Mouse (Mus musculus) left cerebral cortex, adult 8-10 months (tissue): ENCODE measurements around the gene Acadsb. TPM values are rescaled to one million over a fixed set of nuclear protein-coding genes. Genes with fewer than 3 reads are reported as not detected.
A peak's percentile ranks its signal among the peaks of the same experiment; 100 is the strongest.
"Not testable (repeated sequence)": the region's sequence is repeated elsewhere in the genome, so short reads cannot be mapped to it uniquely, and the experiment has no call there.

Experiments
- DNase-seq, 2 experiments: peaks; one replicate each; pipeline ENCODE4 v3.0.0; 2022; ENCODE audit warnings: low spot score in 2 of 2
- total RNA-seq, 4 experiments: library from RNA; stranded (reverse); gene quantifications; 2 replicates each; pipeline ENCODE4 v1.2.4; 2022

Acadsb gene
- total RNA-seq = 100 to 1,000 TPM in 1 of 4 experiments, 10 to 100 TPM in 3; 76.8 to 109 (median 82.3) TPM

DNA sequence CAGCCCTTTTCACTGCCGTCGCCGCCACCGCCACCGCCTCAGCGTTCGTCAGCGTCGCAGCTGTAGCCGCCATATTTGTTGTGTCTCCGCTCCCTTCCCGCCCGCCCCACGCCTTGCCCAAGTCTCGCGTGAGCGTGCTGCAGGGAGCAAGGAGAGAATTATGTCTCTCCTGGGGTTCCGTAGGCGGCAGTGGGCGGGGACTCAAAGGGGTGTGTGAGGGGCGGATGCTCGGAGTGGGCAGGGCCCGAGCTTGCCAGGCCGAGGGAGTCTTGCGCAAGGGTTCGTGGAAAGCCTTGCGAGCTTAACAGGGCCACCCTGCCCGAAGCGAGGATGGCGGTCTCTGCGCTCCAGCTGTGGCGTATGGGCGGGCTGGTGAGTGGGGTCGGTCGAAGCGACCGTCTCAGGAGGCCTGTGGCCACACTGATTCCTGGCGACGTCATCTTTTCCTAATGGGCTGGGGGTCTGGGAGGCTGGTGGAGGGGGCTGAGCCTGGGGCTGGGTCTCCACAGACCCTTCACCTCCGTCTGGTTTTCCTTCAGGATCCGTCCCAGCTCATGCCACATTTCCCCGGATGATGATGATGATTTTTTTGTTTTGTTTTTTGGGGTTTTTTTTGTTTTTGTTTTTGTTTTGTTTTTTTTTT lies at the start of gene Acadsb, which contains the start of gene Ikzf5:
Acadsb (plus strand) TSS at position 186 of the 643 bp plus-strand sequence.
Ikzf5 (minus strand) TSS at position 106 of the 643 bp plus-strand sequence.
- peak; percentile 97 to 99 for DNase-seq

DNA sequence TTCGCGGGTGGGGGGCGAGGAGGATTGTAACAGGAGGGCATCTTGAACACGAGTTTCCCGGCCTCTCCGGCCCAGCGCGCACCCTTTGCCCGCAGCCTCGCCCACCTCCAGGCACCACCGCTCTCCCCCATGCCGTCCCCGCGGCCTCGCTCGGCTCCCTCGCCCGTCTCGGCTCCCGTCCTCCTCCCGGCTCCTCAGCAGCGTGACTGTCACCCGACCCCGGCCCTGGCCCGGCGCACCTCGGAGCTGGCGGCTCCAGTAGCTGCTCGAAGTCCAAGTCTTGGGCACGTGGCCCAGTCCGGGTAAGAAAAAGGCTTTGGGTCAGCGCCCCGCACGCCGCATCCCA lies 48.2 kb upstream of the Acadsb start:
- no peak for DNase-seq

DNA sequence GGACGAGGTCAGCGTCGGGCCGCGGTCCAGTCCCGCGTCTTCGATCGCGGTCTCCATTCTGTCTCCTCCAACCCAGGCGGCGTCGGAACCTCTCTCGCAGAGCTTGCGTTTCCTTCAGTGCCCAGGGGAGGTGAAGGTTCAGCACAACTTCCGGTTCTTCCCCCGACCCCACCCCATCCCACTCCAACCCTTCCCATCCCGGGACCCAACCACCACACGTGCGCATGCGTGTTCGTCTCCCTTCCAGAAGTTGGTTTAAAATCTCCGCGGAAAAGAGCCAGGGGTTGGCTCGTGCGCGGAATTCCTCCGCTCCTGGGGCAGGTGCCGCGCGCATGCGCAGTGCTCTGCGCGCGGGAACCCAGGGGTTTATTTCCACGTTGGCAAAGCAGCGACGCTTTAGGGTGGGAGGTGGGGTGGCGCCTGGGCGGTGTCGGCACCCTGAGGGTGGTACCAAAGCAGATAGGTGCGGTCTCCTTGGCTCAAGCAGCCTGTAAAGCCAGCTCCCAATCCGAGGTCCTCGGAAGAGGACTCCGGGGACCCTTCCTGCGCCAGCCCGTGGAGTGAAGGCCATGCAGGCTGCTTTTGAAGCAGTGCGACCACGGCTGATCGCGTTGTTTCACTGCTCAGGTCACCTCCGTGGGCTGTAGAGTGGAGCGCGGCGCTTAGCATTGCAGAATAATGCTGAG lies 47.6 kb upstream of the Acadsb start, which contains the start of gene 2310057M21Rik:
2310057M21Rik (minus strand) TSS at position 145 of the 686 bp plus-strand sequence.
- peak; percentile 83 to 94 for DNase-seq

DNA sequence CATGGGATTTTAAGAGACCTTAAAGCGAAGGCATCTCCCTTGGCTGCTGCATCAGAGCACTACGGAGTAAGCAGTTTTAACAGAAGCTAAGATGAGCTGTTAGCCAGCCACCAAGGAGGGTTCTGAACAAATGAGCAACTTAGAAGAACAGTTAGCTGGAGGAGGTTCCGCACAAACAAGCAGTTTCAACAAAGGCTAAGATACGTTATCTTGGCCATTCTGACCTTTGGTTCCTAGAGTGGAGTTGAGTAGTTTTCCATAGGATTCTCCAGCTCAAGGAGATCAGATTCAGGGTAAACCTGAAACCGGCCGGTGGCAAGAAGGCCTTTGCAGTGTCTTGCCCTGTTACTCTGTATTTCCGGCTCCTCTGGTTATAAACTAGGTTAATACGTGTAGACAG lies 46.3 kb upstream of the Acadsb start:
- DNase-seq = no peak

DNA sequence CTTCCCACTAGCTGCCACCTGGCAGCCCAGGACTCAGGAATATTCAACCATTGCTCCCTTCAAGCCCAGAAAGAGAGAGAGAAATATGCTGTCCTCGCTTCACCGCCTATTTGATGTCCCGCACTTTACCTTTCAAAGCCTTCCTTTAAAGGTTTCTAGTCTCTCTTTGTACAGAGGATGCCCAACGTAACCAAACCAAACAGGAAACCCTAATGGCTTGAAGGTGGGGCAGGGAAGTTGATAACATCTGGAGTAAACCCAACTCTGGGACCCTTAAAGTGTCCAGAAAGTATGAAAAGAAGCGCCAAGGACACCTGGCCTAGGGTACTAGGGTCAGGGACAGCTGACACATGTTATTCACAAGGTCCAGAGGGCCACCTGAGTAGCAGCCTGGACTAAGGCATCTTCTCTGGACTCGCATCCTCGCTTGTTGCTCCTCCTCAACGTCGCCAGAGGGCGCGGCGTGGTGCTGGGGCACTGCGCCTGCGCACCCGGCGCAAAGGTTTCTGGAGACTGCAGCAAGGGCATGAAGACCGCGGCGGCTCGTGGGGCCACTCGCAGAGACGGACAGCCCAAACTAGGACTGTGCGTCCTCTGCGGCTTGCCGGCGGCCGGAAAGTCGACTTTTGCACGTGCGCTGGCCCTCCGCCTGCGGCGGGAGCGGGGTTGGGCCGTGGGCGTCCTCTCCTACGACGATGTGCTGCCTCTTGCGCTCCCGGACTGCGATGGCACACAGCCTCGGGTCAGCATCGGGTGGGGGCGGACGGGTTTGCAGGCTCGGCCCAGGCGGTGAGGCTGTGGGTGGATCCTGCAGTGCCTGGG lies 39.5 kb upstream of the Acadsb start, which contains the start of gene Pstk:
Pstk (plus strand) TSS at position 494 of the 822 bp plus-strand sequence.
- DNase-seq = peak; percentile 80 to 83

DNA sequence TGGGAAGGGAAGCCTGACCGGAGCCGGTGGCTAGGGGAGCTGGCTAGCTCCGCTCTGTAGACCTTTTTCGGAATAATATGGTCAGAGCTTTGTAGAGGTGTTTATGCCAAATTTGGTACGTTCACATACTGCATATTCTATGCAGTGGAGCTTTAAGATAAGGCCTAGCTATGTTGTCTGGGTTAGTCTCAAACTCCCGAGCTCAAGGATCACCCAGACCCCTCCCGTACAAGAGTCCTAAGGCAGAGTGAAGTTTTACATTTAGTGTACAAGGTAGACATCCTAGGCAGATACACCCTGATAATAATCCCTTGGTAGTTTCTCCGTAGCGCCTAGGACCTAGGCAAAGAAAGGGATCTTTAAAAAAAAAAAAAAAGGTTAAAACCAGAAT lies 38.9 kb upstream of the Acadsb start:
- no peak for DNase-seq

DNA sequence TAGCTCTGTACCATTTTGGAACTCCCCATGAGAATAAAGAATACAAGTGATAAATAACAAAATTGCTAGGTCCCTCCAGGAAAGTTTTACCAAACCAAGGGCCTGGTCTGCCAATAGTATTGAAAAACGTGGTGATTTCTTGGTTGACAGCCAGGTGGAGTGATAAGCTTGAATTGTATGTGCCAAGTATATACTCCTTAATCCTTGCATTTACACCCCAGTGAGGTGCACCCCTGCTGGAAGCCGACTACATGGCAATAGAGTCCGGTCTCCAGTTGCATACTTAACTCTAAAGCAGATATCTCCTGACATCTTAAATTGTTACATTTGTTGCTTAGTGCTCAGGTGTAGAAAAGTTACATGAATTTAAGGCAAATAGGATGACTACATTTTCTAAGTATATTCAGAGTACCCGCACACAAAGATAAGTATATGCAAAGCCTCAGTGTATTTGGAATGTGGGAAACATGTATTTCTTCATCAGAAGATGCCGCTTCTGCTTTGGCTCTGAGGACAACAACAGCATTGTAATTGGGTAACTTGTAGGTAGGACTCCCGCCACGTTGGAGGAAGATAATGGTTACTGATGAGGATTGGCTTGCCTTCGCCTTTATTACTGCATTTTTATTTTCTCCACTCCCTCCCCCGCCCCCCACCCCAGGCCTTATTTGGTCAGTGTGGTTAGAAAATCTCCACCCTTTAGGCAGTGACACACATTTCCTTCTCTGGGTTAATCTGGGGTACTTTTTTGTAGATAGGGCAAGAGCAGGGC lies 38.3 kb upstream of the Acadsb start:
- DNase-seq = no peak

DNA sequence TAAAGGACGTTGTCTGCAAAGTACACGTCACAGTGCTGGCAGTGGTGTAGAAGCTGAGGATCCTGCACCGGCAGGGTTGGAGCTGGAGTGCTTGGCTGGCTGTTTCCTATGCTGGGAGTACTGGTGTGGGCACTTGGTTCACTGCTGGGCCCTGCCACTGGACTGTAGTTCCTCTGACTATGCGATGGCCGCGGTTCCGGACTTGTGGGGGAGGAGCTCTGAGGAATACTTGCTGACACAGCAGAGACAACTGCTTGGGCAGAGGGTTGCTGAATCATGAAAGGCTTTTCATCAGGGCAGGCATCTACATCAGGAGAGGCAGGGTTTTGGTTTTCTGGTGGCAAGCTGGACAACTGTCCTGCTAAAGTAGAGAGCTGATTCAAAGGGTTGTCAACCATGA lies 18.6 kb upstream of the Acadsb start:
- DNase-seq = not testable (repeated sequence)

DNA sequence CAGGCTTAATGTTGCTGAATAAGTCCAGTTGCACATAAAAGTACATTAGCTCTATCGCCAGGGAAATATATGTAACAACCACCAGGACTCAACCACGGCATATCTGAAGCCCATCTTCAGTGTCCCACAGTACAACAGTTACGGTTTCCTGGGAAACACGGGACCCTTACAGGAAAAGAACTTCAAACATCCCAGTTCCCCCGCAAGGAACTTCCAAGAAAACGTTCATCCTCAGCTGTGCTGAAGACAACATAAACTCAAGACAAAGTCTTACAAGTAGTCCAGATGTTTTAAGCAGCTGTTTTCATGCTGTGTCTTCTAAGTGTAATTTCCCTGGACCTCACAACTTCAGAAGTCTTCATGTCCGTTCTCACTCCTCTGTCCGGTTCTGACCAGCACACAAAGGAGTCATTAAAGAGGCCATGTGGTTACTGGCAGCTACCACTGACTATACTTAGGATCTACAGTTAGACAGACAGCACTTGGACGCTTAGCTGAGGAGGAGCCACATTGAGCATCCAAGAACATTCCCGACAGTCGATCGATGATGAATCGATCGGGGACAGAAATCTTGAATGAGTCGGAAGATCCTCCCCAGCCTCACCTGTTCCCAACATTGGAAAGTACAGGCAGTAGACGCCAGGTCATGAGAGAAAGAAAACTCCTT lies 947 bp upstream of the Acadsb start:
- DNase-seq = no peak

DNA sequence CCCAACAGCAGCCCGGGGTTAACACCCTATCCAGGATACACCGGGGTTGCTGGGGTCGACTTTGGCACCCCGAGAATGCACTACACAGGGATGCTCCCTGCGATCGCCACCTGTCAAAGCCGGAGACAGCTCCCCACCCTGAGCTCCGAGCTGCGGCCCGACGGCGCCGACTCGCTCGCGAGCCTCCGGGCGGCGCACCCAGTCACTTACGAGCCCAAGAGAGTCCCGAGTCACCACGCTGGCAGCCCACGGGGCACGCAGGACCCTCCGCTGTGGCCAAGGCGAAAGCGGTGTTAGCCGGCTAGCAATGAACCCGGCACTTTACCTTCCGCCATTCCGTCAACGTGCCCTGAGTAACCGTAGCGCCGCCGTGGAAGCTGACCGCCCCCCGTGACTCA lies 414 bp upstream of the Acadsb start:
- no peak for DNase-seq

DNA sequence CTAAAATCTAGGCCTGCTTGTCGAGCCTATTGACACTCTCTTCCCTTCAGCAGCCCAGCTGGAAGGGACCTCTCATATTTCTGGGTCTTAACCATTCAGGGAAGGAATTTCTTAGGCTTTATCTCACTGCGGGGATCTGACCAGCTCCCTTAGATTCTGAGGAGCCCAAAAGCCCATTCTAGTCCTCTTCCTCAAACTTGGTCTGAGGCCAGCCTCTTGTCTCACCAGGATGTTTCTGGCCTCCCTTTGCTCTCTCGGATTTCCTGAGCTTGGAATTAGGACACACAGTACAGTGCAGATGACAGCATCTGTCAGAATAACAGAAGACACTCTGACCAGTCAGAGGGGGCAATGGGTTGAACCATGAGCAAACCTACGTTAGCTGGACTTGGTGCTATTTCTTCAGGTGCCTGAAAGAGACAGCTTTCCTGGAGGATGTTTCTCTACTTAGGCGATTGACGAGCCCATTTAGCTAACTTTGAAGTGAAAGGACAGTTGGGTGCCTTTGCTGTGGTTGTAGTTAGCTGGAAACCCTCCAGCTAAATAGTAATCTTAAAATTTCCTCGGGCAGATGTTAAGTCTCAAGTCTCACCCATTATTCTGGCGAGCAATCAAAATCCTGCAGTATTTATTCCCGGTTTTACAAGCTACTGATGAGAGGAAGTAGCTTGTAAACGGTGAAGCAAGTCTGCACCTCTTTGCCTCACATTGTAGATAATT lies 980 bp downstream of the Acadsb start:
- no peak for DNase-seq

DNA sequence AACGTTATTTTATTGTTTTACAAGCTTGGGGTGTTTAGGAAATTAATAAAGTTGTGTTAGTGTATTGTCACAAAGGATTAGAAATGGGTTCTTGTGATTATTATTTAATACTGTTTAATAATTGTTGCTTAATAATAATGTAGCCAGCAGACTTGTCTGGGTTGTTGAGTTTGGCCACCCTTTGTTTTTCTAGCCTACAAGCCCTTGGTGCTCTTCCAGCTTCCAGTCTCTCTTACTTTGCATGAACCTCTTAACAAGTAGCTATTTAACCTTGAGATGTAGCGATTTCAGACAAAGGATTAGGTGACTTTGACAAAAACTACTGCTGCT lies 1.5 kb downstream of the Acadsb start:
- no peak for DNase-seq

DNA sequence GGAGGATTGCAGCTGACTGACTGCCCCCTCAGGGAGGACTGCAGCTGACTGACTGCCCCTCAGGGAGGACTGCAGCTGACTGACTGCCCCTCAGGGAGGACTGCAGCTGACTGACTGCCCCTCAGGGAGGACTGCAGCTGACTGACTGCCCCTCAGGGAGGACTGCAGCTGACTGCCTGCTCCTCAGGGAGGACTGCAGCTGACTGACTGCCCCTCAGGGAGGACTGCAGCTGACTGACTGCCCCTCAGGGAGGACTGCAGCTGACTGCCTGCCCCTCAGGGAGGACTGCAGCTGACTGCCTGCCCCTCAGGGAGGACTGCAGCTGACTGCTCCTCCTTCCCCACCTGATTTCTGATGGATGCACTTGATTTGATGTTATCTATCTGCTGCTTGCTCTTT lies 6.3 kb downstream of the Acadsb start:
- DNase-seq = not testable (repeated sequence)

DNA sequence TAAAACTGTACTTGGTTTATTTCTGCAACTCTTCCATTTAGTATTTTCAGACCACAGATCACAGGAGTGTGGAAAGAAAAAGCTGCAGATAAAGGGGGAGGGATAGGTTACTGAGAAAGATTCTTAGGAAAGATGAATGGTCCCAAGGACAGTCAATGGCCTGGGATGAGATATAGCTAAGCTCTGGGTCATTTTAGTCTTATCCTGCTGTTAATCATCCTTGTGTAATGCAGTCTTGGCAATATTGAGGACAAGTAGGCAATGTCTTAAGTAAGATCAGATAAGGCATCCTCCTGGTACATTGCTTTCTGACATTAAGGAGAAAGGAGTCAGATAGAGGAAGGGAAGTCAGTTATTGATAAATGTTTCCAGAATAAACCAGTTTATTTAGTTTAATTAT lies 7.2 kb downstream of the Acadsb start:
- DNase-seq = no peak

DNA sequence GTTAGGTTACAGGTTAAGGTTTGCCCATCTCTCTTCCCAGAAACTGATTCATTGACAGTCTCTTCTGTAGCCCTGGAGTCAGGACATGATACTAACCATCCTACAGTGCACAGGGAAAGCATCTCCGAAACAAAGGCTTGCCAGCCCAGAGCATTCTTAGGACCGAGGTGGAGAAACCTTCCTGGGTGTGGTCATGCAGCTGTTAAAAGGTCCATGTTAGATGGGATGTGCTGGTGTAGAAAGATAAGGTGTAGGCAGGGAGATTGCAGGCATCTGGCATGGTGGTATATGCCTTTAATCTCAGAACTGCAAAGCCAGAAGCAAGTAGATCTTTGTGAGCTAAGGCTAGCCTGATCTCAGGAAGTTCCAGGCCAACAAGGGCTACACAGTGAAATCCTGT lies 14.5 kb downstream of the Acadsb start:
- DNase-seq = no peak

DNA sequence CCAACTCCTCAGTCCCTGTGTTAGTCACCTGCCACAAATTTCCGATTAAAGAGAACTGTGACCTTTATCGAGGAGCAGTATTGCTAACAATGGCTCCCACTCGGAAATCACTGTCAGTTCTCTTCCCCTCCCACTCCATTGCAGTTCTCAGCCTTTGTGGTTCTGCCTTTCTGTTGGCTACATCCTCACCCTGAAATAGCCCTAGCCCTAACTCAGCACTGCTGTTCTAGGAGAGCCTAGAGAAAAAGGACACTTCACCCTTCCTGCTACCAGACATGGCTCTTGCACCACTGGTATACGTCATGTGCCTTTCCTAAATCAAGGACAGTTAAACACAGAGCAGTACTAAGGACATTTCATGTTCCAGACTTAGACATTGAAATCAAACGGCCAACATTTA lies 16.9 kb downstream of the Acadsb start:
- DNase-seq = no peak

DNA sequence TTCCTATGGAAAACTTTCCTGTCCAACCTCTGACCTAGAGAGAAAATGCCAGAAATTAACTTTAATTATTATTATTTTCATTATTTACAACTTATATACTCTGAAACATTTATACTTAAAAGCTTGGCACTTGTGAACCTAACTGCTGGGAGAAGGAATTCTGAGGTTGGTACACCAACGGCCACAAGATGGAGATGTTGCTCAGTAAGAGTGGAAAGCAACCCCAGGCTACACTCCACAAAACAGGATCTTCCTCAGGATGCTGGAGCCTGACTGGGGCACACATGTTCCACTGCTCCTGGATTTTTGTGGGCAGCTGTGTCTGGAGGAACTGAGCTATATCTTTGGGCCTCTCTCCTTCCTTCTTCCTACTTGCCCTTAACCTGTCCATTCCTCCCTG lies 21.8 kb downstream of the Acadsb start:
- DNase-seq = no peak

DNA sequence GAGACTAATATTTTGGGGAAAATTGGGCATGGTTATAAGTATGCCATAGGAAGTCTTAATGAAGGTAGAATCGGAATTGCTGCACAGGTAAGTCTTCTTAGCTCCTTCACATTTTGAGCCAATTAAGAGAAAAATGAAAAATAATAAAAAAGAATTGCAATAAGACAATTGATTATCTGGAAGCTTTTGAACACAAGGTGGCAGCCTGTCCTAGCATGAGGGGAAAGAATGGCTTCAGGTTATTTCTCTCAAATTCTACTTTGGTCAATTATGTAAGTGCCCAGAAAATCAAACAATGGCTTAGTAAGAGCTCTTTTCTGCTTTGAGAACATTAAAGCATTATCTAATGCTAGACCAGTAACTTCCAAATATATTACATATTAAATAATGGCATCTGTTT lies 23.9 kb downstream of the Acadsb start:
- no peak for DNase-seq

DNA sequence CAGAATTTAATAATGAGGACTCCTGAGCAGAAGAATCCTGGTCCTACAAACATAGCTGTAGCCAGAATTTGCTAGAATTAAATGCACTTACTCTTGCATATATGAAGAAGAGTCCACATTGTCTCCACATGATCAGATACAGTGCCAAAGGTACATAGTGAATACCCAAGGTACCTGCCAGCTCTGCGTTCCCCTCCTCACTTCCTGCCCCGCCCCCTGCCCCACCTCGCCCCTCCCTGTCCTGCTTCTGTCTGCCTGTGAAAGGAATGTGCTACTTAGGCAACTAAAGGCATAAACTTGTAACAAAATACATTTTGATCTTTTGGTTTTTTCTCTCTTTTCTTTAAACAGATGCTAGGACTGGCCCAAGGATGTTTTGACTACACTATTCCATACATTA lies 26.6 kb downstream of the Acadsb start:
- DNase-seq = no peak

DNA sequence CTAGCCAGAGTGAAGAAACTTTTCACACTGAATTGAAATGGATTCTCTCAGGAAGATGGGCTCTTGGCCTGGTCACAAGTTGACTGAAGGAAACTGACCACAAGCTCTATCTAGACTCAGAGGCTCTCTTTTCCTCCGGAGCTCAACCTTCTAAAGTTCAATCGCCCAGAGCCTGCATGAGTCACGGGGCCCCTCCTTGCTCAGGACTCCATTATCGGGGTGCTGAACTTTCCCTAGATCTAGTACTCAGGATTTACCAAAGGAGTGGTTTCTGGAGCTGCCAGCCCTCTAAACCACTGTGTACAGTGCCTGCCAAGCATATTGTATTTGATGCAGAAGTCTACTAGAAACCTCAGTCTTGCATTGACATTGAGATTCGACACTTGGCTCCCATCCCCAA lies 46.3 kb downstream of the Acadsb start:
- no peak for DNase-seq
